Mouse (Mus musculus) stomach, embryonic 16.5 days (tissue): ENCODE results near the gene D030056L22Rik. TPM values are rescaled to one million over a fixed set of nuclear protein-coding genes. Genes with fewer than 3 reads are reported as not detected.

Experiments used
- ATAC-seq: fragments of 200-750 bp; cut with Nextera tagmentation; 2 replicates; pipeline ENCODE4 v1.8.0; 2017; ENCODE audit warnings: moderate number of reproducible peaks, moderate TSS enrichment; ENCODE audit not compliant: insufficient read depth, low FRiP score
- H3K27ac ChIP-seq: fragments of 300-500 bp; sonication (generic); 2 replicates; pipeline ENCODE4 v1.5.1; 2014; ENCODE audit warnings: low read length
- H3K27me3 ChIP-seq: fragments of 300-500 bp; sonication (generic); 2 replicates; pipeline ENCODE4 v1.6.1; 2014; ENCODE audit warnings: low read length, control low read depth, mixed read lengths; ENCODE audit not compliant: control insufficient read depth, insufficient read depth
- H3K36me3 ChIP-seq: fragments of 300-500 bp; sonication (generic); 2 replicates; pipeline ENCODE4 v1.6.1; 2014; ENCODE audit warnings: low read length; ENCODE audit not compliant: control insufficient read depth, insufficient read depth
- H3K4me1 ChIP-seq: fragments of 300-500 bp; sonication (generic); 2 replicates; pipeline ENCODE4 v1.6.1; 2014; ENCODE audit warnings: low read length, control low read depth, mixed read lengths; ENCODE audit not compliant: control insufficient read depth, insufficient read depth
- H3K4me2 ChIP-seq: fragments of 300-500 bp; sonication (generic); 2 replicates; pipeline ENCODE4 v1.6.1; 2014; ENCODE audit warnings: low read depth, low read length, mixed read lengths
- H3K4me3 ChIP-seq: fragments of 300-500 bp; sonication (generic); replicated peaks from 2 replicates; pipeline ENCODE4 v1.5.1; 2014; ENCODE audit warnings: mild to moderate bottlenecking, low read length
- H3K9ac ChIP-seq: fragments of 300-500 bp; sonication (generic); 2 replicates; pipeline ENCODE4 v1.6.1; 2014; ENCODE audit warnings: low read length
- H3K9me3 ChIP-seq: fragments of 300-500 bp; sonication (generic); replicated peaks from 2 replicates; pipeline ENCODE4 v1.6.1; 2016; ENCODE audit warnings: low read length, control low read depth; ENCODE audit not compliant: control insufficient read depth
- WGBS: fragments of 180-500 bp; shearing (Covaris S2); extraction: QIAGEN DNeasy Blood & Tissue Kit; methylation state at CpG from one replicate; pipeline ENCODE4 v1.1.7; 2014; 5-methylcytosine and 5-hydroxymethylcytosine counted together
- polyA plus RNA-seq: library from polyadenylated mRNA; unstranded; fragments of >200 nt; fragmentation: Nextera tagmentation; extraction: Ambion mirVana; gene quantifications from 2 replicates; pipeline ENCODE4 v1.2.1, GENCODE M21; 2015

The D030056L22Rik gene
- polyA plus RNA-seq, 1 experiment from 2014 or later = 17.8 TPM

DNA sequence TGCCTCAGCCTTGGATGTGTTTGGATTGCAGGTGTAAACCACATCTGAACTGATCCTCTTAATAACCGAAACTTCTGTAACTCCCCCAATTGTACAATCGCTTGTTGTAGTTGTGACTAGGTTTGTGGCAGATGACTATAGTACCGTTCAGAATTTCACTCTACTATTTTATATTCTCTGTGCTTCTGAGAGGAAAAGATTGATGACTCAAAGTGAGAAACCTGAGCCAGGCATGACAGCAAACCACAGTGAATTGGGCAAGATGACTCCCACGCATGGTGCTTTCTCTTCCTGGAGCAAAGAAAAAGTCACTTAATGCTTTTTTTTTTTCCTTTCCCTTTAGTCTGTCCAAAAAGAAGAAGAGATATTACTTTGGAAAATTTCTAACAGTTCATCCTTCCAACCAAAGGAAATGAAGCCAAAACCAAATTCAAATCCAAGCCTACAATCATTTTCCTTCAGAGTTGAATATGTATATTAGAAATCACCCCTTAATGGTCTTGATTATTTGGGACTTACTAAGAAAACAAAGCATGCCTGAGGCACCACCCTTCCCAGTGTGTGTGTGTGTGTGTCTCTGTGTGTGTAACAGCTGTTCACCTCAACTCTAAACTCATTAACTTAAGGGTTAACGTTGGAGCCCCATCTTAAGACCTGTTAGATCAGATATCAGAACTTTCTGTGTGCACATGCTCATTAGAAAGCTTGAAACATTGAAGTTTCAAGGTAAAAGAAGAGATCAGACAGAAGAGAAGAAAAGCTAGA lies 33.8 kb downstream of the D030056L22Rik start:
- Histone ChIP-seq H3K27me3 (no peaks in the 10 kb centered on the region), H3K4me1 (no peaks in the 10 kb centered on the region), H3K27ac (no peak overlapping the region), H3K36me3 (no peaks in the 10 kb centered on the region), H3K9me3 (no peaks in the 10 kb centered on the region), H3K9ac (no peak overlapping the region), H3K4me3 (no peak overlapping the region), H3K4me2 (no peak overlapping the region)
- no peak for ATAC-seq
- 81% methylated on average over 5 of the region's 5 CpGs for WGBS

DNA sequence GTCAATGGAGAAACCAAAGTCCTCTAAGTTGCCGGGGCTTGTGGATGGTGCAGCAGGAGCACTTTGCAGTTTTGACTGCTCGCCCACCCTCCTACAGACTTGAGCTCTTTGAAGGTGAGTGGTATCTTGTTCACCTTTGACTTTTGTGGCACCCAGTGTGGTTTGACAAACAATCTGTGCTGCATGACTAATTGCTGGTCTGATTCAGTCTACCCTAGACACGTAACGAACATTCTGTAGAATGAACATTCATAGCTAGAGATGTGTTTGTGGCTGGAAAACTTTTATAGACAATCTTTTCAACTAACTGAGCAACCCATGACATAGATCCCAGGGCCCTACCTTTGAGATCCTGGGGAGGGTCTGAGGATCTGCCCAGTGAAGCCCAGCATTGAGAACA lies 34.4 kb downstream of the D030056L22Rik start:
- Histone ChIP-seq H3K9me3 (no peaks in the 10 kb centered on the region), H3K4me1 (no peaks in the 10 kb centered on the region), H3K27ac (no peak overlapping the region), H3K9ac (no peak overlapping the region), H3K27me3 (no peaks in the 10 kb centered on the region), H3K36me3 (no peaks in the 10 kb centered on the region), H3K4me2 (no peak overlapping the region), H3K4me3 (no peak overlapping the region)
- 82% methylated on average over 4 of the region's 4 CpGs for WGBS
- ATAC-seq = no peak

DNA sequence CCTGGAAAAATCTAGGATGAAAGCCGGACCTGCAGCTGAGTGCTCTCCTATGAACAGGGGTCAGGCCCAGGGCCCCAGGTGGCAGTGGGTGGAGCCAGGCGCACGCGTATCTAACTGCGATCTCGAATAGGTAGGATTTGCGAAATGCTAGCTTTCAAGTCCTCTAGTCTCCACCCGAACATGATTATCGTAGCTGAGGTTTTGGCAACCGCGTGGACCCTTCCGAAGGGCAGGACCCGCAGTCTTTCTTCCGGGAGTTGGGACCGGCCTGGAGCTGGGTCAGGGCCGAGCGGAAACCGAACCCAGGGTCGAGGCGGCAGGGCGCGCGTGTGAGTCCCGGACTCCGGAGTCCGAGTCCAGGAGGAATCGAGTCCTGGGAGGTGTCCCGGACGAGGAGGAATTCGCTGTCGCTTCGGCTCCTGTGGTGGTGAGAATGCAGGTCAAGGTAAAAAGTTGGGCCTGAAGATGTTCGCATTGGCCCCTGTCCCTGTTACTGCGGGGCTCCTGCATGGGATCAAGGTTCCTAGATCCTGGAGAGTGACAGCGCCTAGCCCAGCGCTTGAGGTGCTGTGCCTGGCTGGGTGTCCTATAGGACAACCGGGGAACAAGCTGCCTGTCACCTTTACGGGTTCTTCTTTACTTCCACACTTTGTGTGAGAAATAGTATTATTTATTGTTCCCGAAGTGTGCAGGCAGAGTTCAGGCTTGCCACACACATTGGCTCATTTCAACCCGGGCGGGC lies 36.8 kb downstream of the D030056L22Rik start, which contains the start of gene Trpm6:
TSS of gene Trpm6 (plus strand) at position 386 of the 742 bp plus-strand sequence.
- H3K4me1 ChIP-seq = no peaks in the 10 kb centered on the region
- H3K27me3 ChIP-seq = no peaks in the 10 kb centered on the region
- no peaks in the 10 kb centered on the region for H3K36me3 ChIP-seq
- H3K9ac ChIP-seq = peak within 1 kb of the TSS; percentile 56
- WGBS = 6% methylated on average over 41 of the region's 41 CpGs
- H3K27ac ChIP-seq = no peak within 1 kb of the TSS
- peak within 1 kb of the TSS; percentile 41 for H3K4me3 ChIP-seq
- H3K9me3 ChIP-seq = no peaks in the 10 kb centered on the region
- H3K4me2 ChIP-seq = peak within 1 kb of the TSS; percentile 63
- no peak for ATAC-seq

DNA sequence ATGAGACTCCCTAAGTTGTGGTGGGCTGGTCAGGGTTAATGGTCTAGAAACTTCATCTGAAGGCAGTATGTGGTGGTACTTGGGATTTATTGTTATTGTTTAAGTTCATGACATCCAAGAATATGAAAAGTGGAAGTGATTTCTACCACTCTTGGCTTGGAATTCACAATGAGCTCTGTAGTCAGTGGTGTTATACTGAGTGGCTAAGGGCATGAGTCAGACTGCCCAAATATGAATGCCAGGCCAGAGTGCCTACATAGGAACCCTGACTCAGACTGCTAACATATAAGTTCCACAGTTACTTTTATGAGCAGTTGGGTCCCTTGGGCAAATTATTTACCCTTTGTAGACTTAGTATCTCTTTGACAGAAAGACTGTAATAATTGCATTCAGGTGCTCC lies 44.2 kb downstream of the D030056L22Rik start:
- Histone ChIP-seq H3K4me1 (no peaks in the 10 kb centered on the region), H3K27me3 (no peaks in the 10 kb centered on the region), H3K9ac (no peak overlapping the region), H3K9me3 (no peaks in the 10 kb centered on the region), H3K27ac (no peak overlapping the region), H3K36me3 (no peaks in the 10 kb centered on the region), H3K4me2 (no peak overlapping the region), H3K4me3 (no peak overlapping the region)
- no peak for ATAC-seq

DNA sequence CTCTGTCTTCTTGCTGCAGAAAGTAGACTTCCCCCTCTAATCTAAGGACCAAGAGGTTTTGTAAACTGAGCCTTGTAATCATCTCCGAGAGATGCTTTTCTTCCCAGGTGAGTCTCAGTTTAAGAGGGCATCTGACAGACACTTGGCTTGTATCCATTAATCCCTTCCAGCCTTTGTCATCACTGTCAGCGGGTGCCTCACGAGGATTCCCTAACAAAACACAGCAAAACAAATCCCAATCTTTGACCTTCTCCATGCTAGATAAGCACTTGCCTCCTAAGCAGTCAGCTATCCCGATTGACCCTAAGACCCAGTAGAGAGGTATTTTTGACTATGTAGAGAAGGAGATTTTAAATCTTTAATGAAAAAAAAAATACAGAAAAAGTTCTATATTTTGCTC lies 44.7 kb downstream of the D030056L22Rik start:
- Histone ChIP-seq H3K4me1 (no peaks in the 10 kb centered on the region), H3K9me3 (no peaks in the 10 kb centered on the region), H3K27me3 (no peaks in the 10 kb centered on the region), H3K4me2 (no peak overlapping the region), H3K27ac (no peak overlapping the region), H3K9ac (no peak overlapping the region), H3K4me3 (no peak overlapping the region), H3K36me3 (no peaks in the 10 kb centered on the region)
- ATAC-seq = no peak
- WGBS = 50% methylated on average over 4 of the region's 4 CpGs

DNA sequence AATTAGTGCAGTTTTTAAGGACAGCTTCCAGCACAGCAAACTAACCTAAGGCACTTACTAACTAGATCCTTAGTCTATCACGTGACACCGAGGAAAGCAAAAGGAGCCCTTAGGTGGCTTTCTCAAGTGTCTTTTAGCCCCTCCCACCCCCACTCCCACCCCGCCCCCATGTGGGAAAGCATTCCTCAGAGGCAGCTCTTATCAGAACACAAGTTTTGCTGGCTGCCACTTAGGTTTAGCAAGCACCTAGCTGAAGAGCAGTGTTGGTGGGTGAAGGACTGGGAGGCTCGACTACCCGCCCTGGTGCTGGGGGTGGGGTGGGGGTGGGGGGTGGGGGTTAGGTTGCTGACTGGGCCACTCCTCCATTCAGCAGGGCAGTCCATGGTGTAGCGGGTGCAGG lies 45.3 kb downstream of the D030056L22Rik start:
- 30% methylated on average over 6 of the region's 6 CpGs for WGBS
- no peak overlapping the region for H3K9ac ChIP-seq
- no peaks in the 10 kb centered on the region for H3K4me1 ChIP-seq
- H3K36me3 ChIP-seq = no peaks in the 10 kb centered on the region
- H3K9me3 ChIP-seq = no peaks in the 10 kb centered on the region
- H3K27me3 ChIP-seq = no peaks in the 10 kb centered on the region
- no peak overlapping the region for H3K4me2 ChIP-seq
- no peak for ATAC-seq
- no peak overlapping the region for H3K27ac ChIP-seq
- no peak overlapping the region for H3K4me3 ChIP-seq

DNA sequence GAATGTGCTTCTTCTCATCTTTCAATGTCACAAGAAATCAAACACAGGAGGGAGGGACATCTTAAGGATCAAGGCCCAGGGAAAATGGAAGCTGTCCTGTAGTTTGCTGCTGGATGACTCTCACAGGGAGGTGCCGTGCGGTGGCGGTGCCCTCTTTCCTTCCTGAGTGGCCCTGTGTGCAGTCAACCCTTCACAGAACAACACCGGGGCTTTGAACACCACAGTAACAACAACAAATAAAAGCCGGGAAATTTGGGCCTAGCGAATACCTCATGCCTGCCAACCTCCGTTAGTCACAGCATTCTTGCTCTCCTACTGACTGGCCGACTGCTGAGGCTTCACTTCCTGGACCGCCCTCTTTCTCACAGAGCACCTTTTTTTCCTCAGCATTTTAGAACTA lies 45.9 kb downstream of the D030056L22Rik start:
- ATAC-seq = no peak
- H3K36me3 ChIP-seq = no peaks in the 10 kb centered on the region
- no peak overlapping the region for H3K4me3 ChIP-seq
- no peaks in the 10 kb centered on the region for H3K27me3 ChIP-seq
- no peak overlapping the region for H3K4me2 ChIP-seq
- H3K9ac ChIP-seq = no peak overlapping the region
- no peak overlapping the region for H3K27ac ChIP-seq
- 58% methylated on average over 9 of the region's 9 CpGs for WGBS
- H3K9me3 ChIP-seq = no peaks in the 10 kb centered on the region
- H3K4me1 ChIP-seq = no peaks in the 10 kb centered on the region

DNA sequence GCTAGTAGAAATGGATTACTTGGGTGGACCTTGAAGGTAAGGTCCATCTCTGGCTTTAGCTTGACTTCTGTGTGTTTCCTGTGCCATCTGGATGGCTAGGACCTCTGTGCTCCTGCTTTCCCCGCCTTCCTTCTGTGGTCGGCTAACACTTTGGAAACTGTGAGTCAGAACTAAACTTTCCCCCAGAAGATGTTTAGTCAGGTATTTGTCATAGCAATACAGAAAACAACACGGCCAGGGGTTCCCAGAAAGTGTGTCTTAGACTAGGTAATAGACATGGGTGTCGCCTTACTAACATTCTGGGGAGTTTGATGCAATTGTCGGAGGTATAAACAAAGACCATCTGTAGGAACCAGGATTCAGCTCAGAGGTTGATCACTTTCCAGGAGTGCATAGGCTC lies 53.4 kb downstream of the D030056L22Rik start:
- Histone ChIP-seq H3K27ac (no peak overlapping the region), H3K9ac (no peak overlapping the region), H3K4me2 (no peak overlapping the region), H3K4me1 (no peaks in the 10 kb centered on the region), H3K9me3 (no peaks in the 10 kb centered on the region), H3K27me3 (no peaks in the 10 kb centered on the region), H3K36me3 (no peaks in the 10 kb centered on the region), H3K4me3 (no peak overlapping the region)
- ATAC-seq = no peak
- WGBS = 70% methylated on average over 5 of the region's 5 CpGs
